Mouse (Mus musculus): ENCODE data around the gene Smtnl1.

The Smtnl1 gene

DNA sequence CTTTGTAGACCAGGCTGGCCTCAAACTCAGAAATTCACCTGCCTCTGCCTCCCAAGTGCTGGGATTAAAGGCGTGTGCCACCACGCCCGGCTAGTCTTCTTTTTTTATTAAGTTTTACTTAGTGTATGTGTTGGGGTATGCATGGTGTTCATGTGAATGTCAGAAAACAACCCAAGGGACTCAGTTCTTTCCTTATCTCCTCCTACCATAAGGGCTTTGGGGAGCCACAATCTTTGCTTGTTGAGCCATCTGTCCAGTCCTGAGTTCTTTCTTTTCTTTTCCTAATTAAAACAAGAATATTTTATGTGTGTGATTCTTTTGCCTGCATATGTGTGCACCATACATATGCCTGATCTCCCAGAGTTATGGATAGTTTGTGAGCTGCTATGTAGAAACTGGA lies 29.3 kb downstream of the Smtnl1 start:
- DNase-seq (ENCODE audit: low spot score) = no peak

GRCm38 (mm10) chr2:84792516-84792915 lies 29.9 kb downstream of the Smtnl1 start:
- no peak for DNase-seq (ENCODE audit: low spot score)

DNA sequence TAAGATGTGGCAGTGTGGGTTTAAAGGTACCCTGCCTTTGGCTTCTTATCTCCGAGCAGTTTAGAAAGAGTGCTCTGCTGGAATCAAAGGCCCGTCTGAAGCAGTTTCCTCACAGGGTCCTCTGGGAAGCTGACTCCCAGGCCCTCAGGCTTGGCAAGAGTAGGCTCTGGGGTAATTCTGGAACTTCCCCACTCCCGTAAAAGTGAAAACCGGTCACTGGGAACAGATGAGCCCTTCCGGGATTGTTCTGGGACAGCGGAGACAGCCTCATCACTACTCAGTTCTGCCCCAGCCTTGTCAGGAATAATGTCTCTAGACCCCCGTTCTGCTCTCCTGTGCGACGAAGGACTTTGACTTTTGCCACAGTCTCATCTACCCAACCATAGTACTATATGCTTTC lies 32.0 kb downstream of the Smtnl1 start:
- DNase-seq (ENCODE audit: low spot score) = no peak

GRCm38 (mm10) chr2:84788316-84788715 lies 34.1 kb downstream of the Smtnl1 start:
- no peak for DNase-seq (ENCODE audit: low spot score)

- no peak for DNase-seq (ENCODE audit: low spot score)
Observed at GRCm38 (mm10) chr2:84783840-84784566, 38.4 kb downstream of the Smtnl1 start.

- no peak for DNase-seq (ENCODE audit: low spot score)
Observed at GRCm38 (mm10) chr2:84783315-84783714, 39.1 kb downstream of the Smtnl1 start.

GRCm38 (mm10) chr2:84779210-84779609 lies 43.2 kb downstream of the Smtnl1 start:
- DNase-seq (ENCODE audit: low spot score) = no peak

- no peak for DNase-seq (ENCODE audit: low spot score)
Observed at GRCm38 (mm10) chr2:84777706-84778105, 44.7 kb downstream of the Smtnl1 start.

DNA sequence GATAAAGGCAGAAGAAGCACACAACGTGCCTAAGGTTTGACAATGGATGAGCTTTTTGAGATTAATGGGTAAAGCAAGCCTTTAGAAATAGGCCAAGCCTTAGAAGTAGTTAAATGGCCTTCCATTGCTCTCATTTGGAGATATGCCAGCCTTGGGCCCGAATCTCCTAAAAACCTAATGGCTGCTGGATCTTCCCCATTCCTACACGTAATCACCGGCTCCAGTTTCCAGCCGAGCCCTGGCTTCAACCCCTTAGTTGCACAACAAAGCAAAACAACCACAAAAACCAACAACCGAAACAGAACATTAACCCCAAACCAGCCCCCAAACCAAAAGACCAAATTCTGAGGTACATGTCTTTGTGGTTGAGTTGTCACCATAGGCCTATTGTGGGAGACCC lies 46.8 kb downstream of the Smtnl1 start:
- no peak for DNase-seq (ENCODE audit: low spot score)

GRCm38 (mm10) chr2:84775241-84775640 lies 47.2 kb downstream of the Smtnl1 start, which contains the start of gene Serping1:
Gene Serping1 (minus strand): TSS chr2:84775444.
- DNase-seq (ENCODE audit: low spot score) = no peak

DNA sequence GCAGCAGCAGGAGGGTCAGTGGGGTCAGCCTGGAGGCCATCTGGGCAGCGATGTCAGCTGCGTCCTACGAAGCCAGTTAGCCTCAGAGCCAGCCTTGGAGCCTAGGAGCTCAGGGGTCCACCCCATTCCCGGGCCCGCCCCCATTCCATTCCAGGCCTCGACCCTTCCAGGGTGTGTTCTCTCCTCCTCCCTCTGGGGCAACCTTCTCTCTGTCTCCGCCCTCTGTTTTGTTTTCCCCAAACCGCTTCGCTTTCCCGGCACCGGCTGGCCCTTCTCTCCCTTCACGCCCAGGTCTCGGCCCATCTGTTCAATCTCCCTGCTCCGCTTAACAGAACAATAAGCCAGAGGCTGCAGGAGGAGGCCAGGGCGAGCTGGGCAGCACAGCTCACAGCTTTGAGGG lies 47.7 kb downstream of the Smtnl1 start:
- DNase-seq (ENCODE audit: low spot score) = peak; percentile 64

- no peak for DNase-seq (ENCODE audit: low spot score)
Observed at GRCm38 (mm10) chr2:84773195-84773594, 49.3 kb downstream of the Smtnl1 start.

- no peak for DNase-seq (ENCODE audit: low spot score)
Observed at GRCm38 (mm10) chr2:84772454-84772853, 50.0 kb downstream of the Smtnl1 start.

GRCm38 (mm10) chr2:84770501-84770900 lies 52.0 kb downstream of the Smtnl1 start:
- no peak for DNase-seq (ENCODE audit: low spot score)

- no peak for DNase-seq (ENCODE audit: low spot score)
Observed at GRCm38 (mm10) chr2:84762818-84763217, 59.6 kb downstream of the Smtnl1 start.

DNA sequence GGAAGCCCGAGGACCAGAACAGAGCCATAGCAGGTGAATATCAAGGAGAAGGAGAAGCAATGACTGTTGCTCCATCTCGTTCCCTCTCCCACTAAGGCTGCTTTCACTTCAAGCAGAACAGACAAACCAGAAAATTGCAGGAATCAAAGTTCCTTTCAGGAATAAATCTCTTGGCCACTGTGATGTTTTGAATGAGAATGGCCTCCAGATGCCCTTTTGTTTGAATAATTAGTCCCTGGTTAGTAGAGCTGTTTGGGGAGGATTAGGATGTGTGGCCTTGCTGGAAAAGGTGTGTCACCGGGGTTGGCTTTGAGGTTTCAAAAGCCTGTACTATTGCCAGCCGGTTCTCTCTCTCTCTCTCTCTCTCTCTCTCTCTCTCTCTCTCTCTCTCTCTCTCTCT lies 60.2 kb downstream of the Smtnl1 start:
- DNase-seq (ENCODE audit: low spot score) = no peak

DNA sequence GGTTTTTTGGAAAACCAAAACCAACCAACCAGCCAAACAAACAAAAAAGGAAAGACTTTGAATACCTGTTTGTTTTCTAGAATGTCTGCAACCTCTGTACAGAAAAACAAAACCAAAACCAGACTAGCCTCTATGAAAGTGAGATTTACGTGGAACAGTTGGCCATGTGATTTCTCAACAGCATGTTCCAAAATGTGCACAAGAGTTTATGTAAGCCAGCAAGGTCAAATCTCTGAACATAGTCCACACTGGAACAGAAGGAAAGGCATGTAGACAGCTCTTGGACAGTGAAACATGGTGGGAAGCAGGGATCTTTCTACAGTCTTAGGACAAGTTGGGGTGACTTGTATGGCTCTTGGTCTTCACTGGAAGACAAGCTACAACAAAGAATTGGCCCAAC lies 60.6 kb downstream of the Smtnl1 start:
- DNase-seq (ENCODE audit: low spot score) = no peak

DNA sequence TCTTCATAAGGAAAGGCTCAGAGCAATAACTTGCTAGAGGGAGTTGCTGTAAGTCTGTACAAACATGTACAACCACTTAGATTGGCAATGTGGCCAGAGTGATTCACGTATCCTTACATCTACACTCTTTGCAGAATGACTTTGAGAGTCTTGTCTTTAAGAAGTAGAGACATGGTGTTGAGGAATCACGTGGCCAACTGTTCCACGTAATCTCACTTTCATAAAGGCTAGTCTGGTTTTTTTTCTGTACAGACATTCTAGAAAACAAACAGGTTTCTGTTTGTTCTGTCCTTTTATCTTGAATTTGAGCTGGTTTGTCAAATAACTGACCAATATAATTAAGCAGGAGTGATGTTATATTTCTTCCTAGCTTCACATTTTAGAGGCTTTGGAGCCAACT lies 61.1 kb downstream of the Smtnl1 start:
- DNase-seq (ENCODE audit: low spot score) = no peak
